Mouse (Mus musculus): ENCODE results near the gene Xpo6.

The Xpo6 gene

GRCm38 (mm10) chr7:126200178-126200996 lies at the start of gene Xpo6:
Xpo6 (minus strand) TSS chr7:126200501.
- peak; percentile 91 for DNase-seq (ENCODE audit: low spot score)

GRCm38 (mm10) chr7:126249986-126250385 lies 49.7 kb upstream of the Xpo6 start:
- DNase-seq (ENCODE audit: low spot score) = no peak

GRCm38 (mm10) chr7:126249146-126249545 lies 48.8 kb upstream of the Xpo6 start:
- DNase-seq (ENCODE audit: low spot score) = no peak

- DNase-seq (ENCODE audit: low spot score) = no peak
These were observed 48.4 kb upstream of the Xpo6 start for GRCm38 (mm10) chr7:126248641-126249141.

GRCm38 (mm10) chr7:126248088-126248487 lies 47.8 kb upstream of the Xpo6 start:
- no peak for DNase-seq (ENCODE audit: low spot score)

GRCm38 (mm10) chr7:126244168-126244750 lies 44.0 kb upstream of the Xpo6 start:
- DNase-seq (ENCODE audit: low spot score) = no peak

- no peak for DNase-seq (ENCODE audit: low spot score)
These were observed 40.6 kb upstream of the Xpo6 start for GRCm38 (mm10) chr7:126240814-126241360.

- no peak for DNase-seq (ENCODE audit: low spot score)
These were observed 36.5 kb upstream of the Xpo6 start for GRCm38 (mm10) chr7:126236794-126237192.

GRCm38 (mm10) chr7:126236083-126236793 lies 35.9 kb upstream of the Xpo6 start:
- no peak for DNase-seq (ENCODE audit: low spot score)

GRCm38 (mm10) chr7:126234611-126235010 lies 34.3 kb upstream of the Xpo6 start:
- DNase-seq (ENCODE audit: low spot score) = no peak

GRCm38 (mm10) chr7:126232345-126233071 lies 32.2 kb upstream of the Xpo6 start:
- DNase-seq (ENCODE audit: low spot score) = no peak

- DNase-seq (ENCODE audit: low spot score) = no peak
These were observed 30.3 kb upstream of the Xpo6 start for GRCm38 (mm10) chr7:126230357-126231148.

GRCm38 (mm10) chr7:126226136-126226535 lies 25.8 kb upstream of the Xpo6 start:
- DNase-seq (ENCODE audit: low spot score) = no peak

- DNase-seq (ENCODE audit: low spot score) = no peak
These were observed 22.5 kb upstream of the Xpo6 start for GRCm38 (mm10) chr7:126222753-126223152.

GRCm38 (mm10) chr7:126220611-126221010 lies 20.3 kb upstream of the Xpo6 start:
- DNase-seq (ENCODE audit: low spot score) = no peak

- no peak for DNase-seq (ENCODE audit: low spot score)
These were observed 18.0 kb upstream of the Xpo6 start for GRCm38 (mm10) chr7:126218311-126218710.

GRCm38 (mm10) chr7:126216867-126217266 lies 16.6 kb upstream of the Xpo6 start:
- DNase-seq (ENCODE audit: low spot score) = no peak

GRCm38 (mm10) chr7:126210856-126211255 lies 10.6 kb upstream of the Xpo6 start:
- no peak for DNase-seq (ENCODE audit: low spot score)

GRCm38 (mm10) chr7:126200997-126201345 lies 670 bp upstream of the Xpo6 start:
- DNase-seq (ENCODE audit: low spot score) = no peak

- peak; percentile 6 for DNase-seq (ENCODE audit: low spot score)
These were observed 604 bp downstream of the Xpo6 start for GRCm38 (mm10) chr7:126199691-126200102.

- DNase-seq (ENCODE audit: low spot score) = no peak
These were observed 1.4 kb downstream of the Xpo6 start for GRCm38 (mm10) chr7:126198926-126199325.

Data from ovary, adult 18-20 months (tissue).